Mouse (Mus musculus) thymus, adult 2 months (tissue): ENCODE results near the gene Fn1.

Source experiments
- CTCF ChIP-seq: fragments of 200-500 bp; IDR thresholded peaks from 2 replicates; pipeline ENCODE4 v1.5.1; 2012; ENCODE audit warnings: mild to moderate bottlenecking, control low read depth, low read length, moderate library complexity, borderline replicate concordance; ENCODE audit not compliant: control insufficient read depth, poor library complexity, insufficient read depth; ENCODE audit errors: extremely low read depth
- POLR2A ChIP-seq: fragments of 200-500 bp; IDR thresholded peaks from 2 replicates; pipeline ENCODE4 v1.6.1; 2012; ENCODE audit warnings: mild to moderate bottlenecking, low read length, control low read depth, moderate library complexity; ENCODE audit not compliant: control insufficient read depth, poor library complexity, insufficient read depth; ENCODE audit errors: extremely low read depth

GRCm38 (mm10) chr1:71632387-71632786 lies 20.6 kb downstream of the Fn1 start:
- TF ChIP-seq CTCF: no peak
- no peak for TF ChIP-seq POLR2A
